Mouse (Mus musculus): ENCODE measurements around the gene Tubal3.

Tubal3 gene

GRCm38 (mm10) chr13:3925632-3926031, 7.6 kb downstream of the Tubal3 start:
- no peak for DNase-seq

GRCm38 (mm10) chr13:3926046-3926445, 8.0 kb downstream of the Tubal3 start:
- DNase-seq = no peak

GRCm38 (mm10) chr13:3944699-3945098, 26.6 kb downstream of the Tubal3 start:
- no peak for DNase-seq

GRCm38 (mm10) chr13:3945249-3945648, 27.2 kb downstream of the Tubal3 start, which contains the start of gene Ucn3:
Ucn3 (minus strand) TSS chr13:3945349.
- no peak for DNase-seq

- no peak for DNase-seq
Observed at GRCm38 (mm10) chr13:3947267-3947666, 29.2 kb downstream of the Tubal3 start.

GRCm38 (mm10) chr13:3949477-3949876, 31.4 kb downstream of the Tubal3 start:
- no peak for DNase-seq

GRCm38 (mm10) chr13:3951198-3951914, 33.3 kb downstream of the Tubal3 start:
- DNase-seq = no peak

- DNase-seq = no peak
Observed at GRCm38 (mm10) chr13:3968849-3969248, 50.8 kb downstream of the Tubal3 start.

Measured in spleen, adult 18-20 months (tissue).